Mouse (Mus musculus) spleen, adult 2 months (tissue): ENCODE data around the gene Cyb561d1. TPM values are rescaled to one million over a fixed set of nuclear protein-coding genes. Genes with fewer than 3 reads are reported as not detected.

Experiments used
- DNase-seq, 2 experiments: peaks; one replicate each; pipeline versions ENCODE4 v3.0.0 to v3.0.0-alpha.2; 2012 to 2021; ENCODE audit warnings: low spot score in 2 of 2, low read depth in 1 of 2
- H3K27ac ChIP-seq: fragments of 200-500 bp; 2 replicates; pipeline ENCODE4 v1.5.1; 2012; ENCODE audit warnings: low read length, inconsistent platforms; ENCODE audit not compliant: insufficient read depth
- H3K27me3 ChIP-seq: fragments of 200-500 bp; 2 replicates; pipeline ENCODE4 v1.6.1; 2012; ENCODE audit warnings: mild to moderate bottlenecking, moderate library complexity, low read length, inconsistent platforms; ENCODE audit not compliant: control insufficient read depth, insufficient read depth
- H3K36me3 ChIP-seq: fragments of 200-500 bp; 2 replicates; pipeline ENCODE4 v1.6.1; 2012; ENCODE audit warnings: mild to moderate bottlenecking, low read length, inconsistent platforms; ENCODE audit not compliant: control insufficient read depth, insufficient read depth
- H3K4me1 ChIP-seq: fragments of 200-500 bp; 2 replicates; pipeline ENCODE4 v1.6.1; 2011; ENCODE audit warnings: inconsistent platforms; ENCODE audit not compliant: control insufficient read depth, insufficient read depth, insufficient read length
- H3K4me3 ChIP-seq: fragments of 200-500 bp; 2 replicates; pipeline ENCODE4 v1.5.1; 2011; ENCODE audit warnings: mild to moderate bottlenecking, inconsistent platforms; ENCODE audit not compliant: insufficient read depth, insufficient read length; ENCODE audit errors: extremely low read depth
- CTCF ChIP-seq: fragments of 200-500 bp; IDR thresholded peaks from 2 replicates; pipeline ENCODE4 v1.5.1; 2011; ENCODE audit warnings: mild to moderate bottlenecking, inconsistent platforms; ENCODE audit not compliant: insufficient read depth, insufficient read length, insufficient replicate concordance; ENCODE audit errors: extremely low read depth
- POLR2A ChIP-seq: fragments of 200-500 bp; IDR thresholded peaks from 2 replicates; pipeline ENCODE4 v1.6.1; 2011; ENCODE audit warnings: low read depth, low read length, inconsistent platforms
- WGBS: fragments of 180-500 bp; shearing (Covaris S2); methylation state at CpG from one replicate; pipeline ENCODE4 v1.1.7; 2018; 5-methylcytosine and 5-hydroxymethylcytosine counted together
- polyA plus RNA-seq: library from polyadenylated mRNA; depleted of rRNA; stranded (reverse); fragments of >200 nt; gene quantifications from 2 replicates; pipeline ENCODE4 v1.2.3, GENCODE M21; 2012

The Cyb561d1 gene
- polyA plus RNA-seq, 1 experiment, result 13.8 TPM

DNA sequence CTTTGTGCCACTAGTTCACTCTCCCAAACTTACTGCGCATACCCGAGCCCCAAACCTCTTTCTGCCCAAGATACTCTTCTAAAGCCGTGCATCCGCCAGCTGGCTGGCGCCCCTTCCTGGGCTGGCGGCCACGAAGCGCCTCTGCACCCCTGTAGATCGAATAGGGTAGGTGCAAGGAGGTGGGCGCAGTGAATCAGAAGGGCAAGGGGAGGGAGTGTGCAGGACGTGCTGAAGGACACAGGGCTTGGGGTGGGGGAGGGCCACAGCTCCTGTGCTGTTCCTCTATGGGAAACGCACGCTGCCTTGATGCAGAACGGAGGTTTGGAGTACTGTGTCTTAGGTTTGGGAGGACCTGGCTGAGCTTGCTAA lies 9.7 kb upstream of the Cyb561d1 start, which contains the start of gene Atxn7l2:
Gene Atxn7l2 (minus strand): TSS at position 164 of the 369 bp plus-strand sequence.
- WGBS, result 0% methylated on average over 14 of the region's 14 CpGs
- Histone ChIP-seq H3K27ac (peak within 1 kb of the TSS; percentile 90), H3K36me3 (no peaks in the 10 kb centered on the region), H3K27me3 (no peaks in the 10 kb centered on the region), H3K4me1 (peaks cover 7% of the 10 kb centered on the region; the same call in 1 of the 2 replicates), H3K4me3 (peak within 1 kb of the TSS; percentile 85)
- DNase-seq, result no peak
- TF ChIP-seq POLR2A, result no peak
- TF ChIP-seq CTCF, result no peak; the same call in 1 of the 2 replicates

DNA sequence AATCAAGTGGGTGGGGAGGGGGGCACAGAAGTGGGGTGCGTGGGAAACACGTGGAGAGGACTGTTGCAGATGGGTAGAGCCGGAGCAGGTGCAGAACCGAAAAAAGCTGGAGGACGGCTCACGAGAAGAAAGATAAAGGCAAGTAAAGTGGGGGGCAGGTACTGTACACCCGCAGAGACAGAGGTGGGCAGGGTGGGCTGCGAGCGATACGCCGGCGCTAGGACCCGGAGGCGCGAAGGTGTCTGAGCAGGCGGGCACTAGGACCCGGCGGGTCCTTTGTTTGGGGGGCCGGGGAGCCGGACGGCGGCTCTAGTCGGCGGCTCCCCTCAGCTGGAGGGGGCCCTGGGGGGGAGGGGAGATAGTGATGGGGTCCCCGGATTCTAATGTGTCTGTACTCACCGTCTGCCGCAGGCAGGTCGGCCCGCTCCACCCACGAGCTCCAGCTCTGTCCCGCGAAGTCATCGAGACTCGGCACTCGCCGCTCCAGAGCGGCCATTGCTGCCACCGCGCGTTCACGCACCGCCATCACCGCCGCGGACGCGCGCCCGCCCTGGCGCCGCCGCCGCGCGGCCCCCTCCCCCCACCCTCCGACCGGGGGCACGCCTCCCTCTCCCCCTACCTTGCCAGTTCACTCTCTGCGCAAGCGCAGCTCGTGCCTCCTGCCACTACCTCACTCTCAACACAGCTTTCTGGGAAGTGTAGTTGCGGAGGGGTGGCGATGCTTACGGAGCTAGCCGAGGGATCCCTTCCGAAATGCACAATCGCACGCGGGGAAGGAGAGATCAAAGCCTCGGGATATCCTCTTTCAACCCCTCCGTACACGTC lies 9.1 kb upstream of the Cyb561d1 start:
- Histone ChIP-seq H3K4me1 (peaks cover 7% of the 10 kb centered on the region; the same call in 1 of the 2 replicates), H3K27ac (peak overlapping the region; percentile 90), H3K36me3 (no peaks in the 10 kb centered on the region), H3K27me3 (no peaks in the 10 kb centered on the region), H3K4me3 (peak overlapping the region; percentile 85)
- DNase-seq, result peak; percentile 91 to 94
- WGBS, result 2% methylated on average over 72 of the region's 72 CpGs
- TF ChIP-seq CTCF, result no peak
- peak; percentile 54 for TF ChIP-seq POLR2A

GRCm38 (mm10) chr3:108209536-108209935 lies 8.5 kb upstream of the Cyb561d1 start:
- Histone ChIP-seq H3K36me3 (no peaks in the 10 kb centered on the region), H3K27me3 (no peaks in the 10 kb centered on the region), H3K4me1 (peaks cover 7% of the 10 kb centered on the region; the same call in 1 of the 2 replicates), H3K4me3 (peak overlapping the region; percentile 85), H3K27ac (no peak overlapping the region)
- DNase-seq, result no peak
- WGBS, result 12% methylated on average over 8 of the region's 8 CpGs
- no peak for TF ChIP-seq POLR2A
- no peak for TF ChIP-seq CTCF

DNA sequence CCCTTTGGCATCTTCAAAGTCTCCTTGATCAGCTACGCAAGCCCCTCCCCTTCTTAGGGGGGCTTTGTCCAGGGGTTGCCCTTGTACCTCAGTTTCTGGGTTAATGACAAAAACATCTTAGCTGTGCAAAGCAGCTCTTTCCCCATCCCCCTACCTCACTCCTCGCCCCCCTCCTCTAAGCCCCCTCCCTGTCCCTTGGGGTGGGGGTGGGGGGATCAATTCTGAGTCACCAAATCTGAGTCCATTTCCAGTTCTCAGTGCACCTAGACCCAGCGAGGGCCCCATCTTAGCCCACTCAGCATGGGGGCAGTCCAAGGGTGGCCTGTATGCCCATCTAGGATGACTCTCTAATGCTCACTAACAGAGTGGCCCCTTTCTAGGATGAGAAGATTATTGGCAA lies 8.0 kb upstream of the Cyb561d1 start:
- Histone ChIP-seq H3K4me1 (peaks cover 7% of the 10 kb centered on the region; the same call in 1 of the 2 replicates), H3K36me3 (no peaks in the 10 kb centered on the region), H3K27ac (no peak overlapping the region), H3K27me3 (no peaks in the 10 kb centered on the region), H3K4me3 (no peak overlapping the region)
- TF ChIP-seq CTCF, result no peak
- no peak for TF ChIP-seq POLR2A
- WGBS, result 83% methylated on average over 3 of the region's 3 CpGs
- DNase-seq, result no peak

DNA sequence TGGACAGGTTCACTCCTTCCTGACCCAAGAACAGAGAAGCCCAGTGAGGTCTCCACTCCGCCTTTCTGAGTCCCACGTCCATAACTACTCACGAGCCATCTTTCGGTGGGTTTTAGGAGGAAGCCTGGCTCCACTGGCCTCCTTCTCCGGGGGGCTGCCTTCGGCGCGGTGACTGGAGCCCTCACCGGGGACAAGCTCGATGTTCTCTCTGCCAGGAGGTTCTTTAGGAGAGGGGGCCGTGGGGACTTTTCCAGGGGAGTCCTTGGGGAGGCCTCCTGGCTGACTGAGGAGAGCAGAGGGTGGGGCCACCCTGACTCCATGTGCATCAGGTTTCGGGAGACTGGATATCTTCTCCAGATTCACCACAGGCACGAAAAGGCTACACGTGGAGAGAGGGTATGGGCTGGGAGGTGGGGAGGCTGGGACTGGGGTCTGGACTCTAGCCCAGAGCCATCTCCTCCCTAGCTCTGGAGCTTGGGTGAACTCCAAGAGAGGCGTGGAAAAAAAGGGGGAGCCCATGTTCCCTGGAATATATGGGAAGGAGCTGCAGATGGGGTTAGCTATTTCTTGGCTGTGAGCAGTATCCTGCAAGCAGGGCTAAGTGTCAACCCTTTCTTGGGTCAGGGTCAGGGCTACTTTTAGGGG lies 5.8 kb upstream of the Cyb561d1 start:
- no peak for DNase-seq
- H3K4me3 ChIP-seq, result no peak overlapping the region
- 92% methylated on average over 15 of the region's 15 CpGs for WGBS
- no peaks in the 10 kb centered on the region for H3K36me3 ChIP-seq
- H3K27me3 ChIP-seq, result no peaks in the 10 kb centered on the region
- H3K27ac ChIP-seq, result no peak overlapping the region
- H3K4me1 ChIP-seq, result peaks cover 7% of the 10 kb centered on the region; the same call in 1 of the 2 replicates
- no peak for TF ChIP-seq CTCF
- no peak for TF ChIP-seq POLR2A

DNA sequence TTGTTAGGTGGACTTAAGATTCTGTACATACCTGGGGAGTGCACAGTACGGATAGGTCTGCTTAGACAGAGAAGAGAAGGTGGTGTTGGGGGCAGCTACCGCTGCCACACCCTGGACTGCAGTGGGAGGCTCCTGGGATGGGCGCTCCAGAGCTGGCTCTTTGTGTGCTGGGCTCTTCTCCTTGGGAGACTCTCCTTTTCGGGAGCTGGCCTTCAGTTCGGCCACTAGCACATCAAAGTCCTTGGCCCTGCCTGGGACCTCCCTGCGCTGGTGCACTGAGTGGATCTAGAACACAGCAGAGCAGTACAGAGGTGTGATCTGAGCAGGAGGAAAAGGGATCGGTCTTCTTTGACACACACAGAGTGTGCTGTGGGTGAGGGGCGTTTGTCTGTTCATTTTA lies 4.6 kb upstream of the Cyb561d1 start:
- DNase-seq, result no peak
- Histone ChIP-seq H3K36me3 (no peaks in the 10 kb centered on the region), H3K27me3 (no peaks in the 10 kb centered on the region), H3K4me1 (peaks cover 8% of the 10 kb centered on the region; the same call in 1 of the 2 replicates), H3K27ac (no peak overlapping the region), H3K4me3 (no peak overlapping the region)
- TF ChIP-seq POLR2A (no peak), CTCF (no peak)
- 91% methylated on average over 8 of the region's 8 CpGs for WGBS
